Mouse (Mus musculus) hindbrain, embryonic 12.5 days (tissue): ENCODE measurements around the gene 1700015F17Rik. TPM values are rescaled to one million over a fixed set of nuclear protein-coding genes. Genes with fewer than 3 reads are reported as not detected.

Source experiments
- ATAC-seq: fragments of 200-750 bp; cut with Nextera tagmentation; 2 replicates; pipeline ENCODE4 v1.8.0; 2017; ENCODE audit warnings: moderate TSS enrichment; ENCODE audit not compliant: low FRiP score
- H3K27ac ChIP-seq: fragments of 300-500 bp; sonication (generic); 2 replicates; pipeline ENCODE4 v1.5.1; 2016; ENCODE audit warnings: mild to moderate bottlenecking
- H3K27me3 ChIP-seq: fragments of 300-500 bp; sonication (generic); 2 replicates; pipeline ENCODE4 v1.6.1; 2016; ENCODE audit warnings: mild to moderate bottlenecking
- H3K36me3 ChIP-seq: fragments of 300-500 bp; sonication (generic); 2 replicates; pipeline ENCODE4 v1.6.1; 2016; ENCODE audit warnings: mild to moderate bottlenecking
- H3K4me1 ChIP-seq: fragments of 300-500 bp; sonication (generic); 2 replicates; pipeline ENCODE4 v1.6.1; 2016
- H3K4me2 ChIP-seq: fragments of 300-500 bp; sonication (generic); replicated peaks from 2 replicates; pipeline ENCODE4 v1.6.1; 2016; ENCODE audit warnings: mild to moderate bottlenecking
- H3K4me3 ChIP-seq: fragments of 300-500 bp; sonication (generic); 2 replicates; pipeline ENCODE4 v1.5.1; 2016; ENCODE audit warnings: mild to moderate bottlenecking
- H3K9ac ChIP-seq: fragments of 300-500 bp; sonication (generic); 2 replicates; pipeline ENCODE4 v1.6.1; 2016; ENCODE audit warnings: mild to moderate bottlenecking, moderate library complexity
- H3K9me3 ChIP-seq: fragments of 300-500 bp; sonication (generic); replicated peaks from 2 replicates; pipeline ENCODE4 v1.6.1; 2016; ENCODE audit warnings: mild to moderate bottlenecking
- WGBS: fragments of 180-500 bp; shearing (Covaris S2); methylation state at CpG from one replicate; pipeline ENCODE4 v1.1.7; 2016; 5-methylcytosine and 5-hydroxymethylcytosine counted together
- polyA plus RNA-seq: library from polyadenylated mRNA; unstranded; fragments of >200 nt; fragmentation: Nextera tagmentation; extraction: Ambion mirVana; gene quantifications from 2 replicates; pipeline ENCODE4 v1.2.1, GENCODE M21; 2016

1700015F17Rik gene
- polyA plus RNA-seq, 1 experiment from 2014 or later, result not detected

- ATAC-seq, result no peak
- H3K9me3 ChIP-seq, result no peaks in the 10 kb centered on the region
Measured at GRCm38 (mm10) chr5:5419992-5420455, 58.9 kb downstream of the 1700015F17Rik start, which contains the start of gene Cdk14. TSS of gene Cdk14 (minus strand) at chr5:5420312.

GRCm38 (mm10) chr5:5419253-5419652 lies 59.7 kb downstream of the 1700015F17Rik start:
- 67% methylated on average over 1 of the region's 1 CpGs for WGBS
- H3K36me3 ChIP-seq, result no peaks in the 10 kb centered on the region
- H3K9me3 ChIP-seq, result no peaks in the 10 kb centered on the region
- H3K27me3 ChIP-seq, result no peaks in the 10 kb centered on the region
- H3K4me2 ChIP-seq, result no peak overlapping the region
- no peak for ATAC-seq
- no peak overlapping the region for H3K9ac ChIP-seq
- no peaks in the 10 kb centered on the region for H3K4me1 ChIP-seq
- no peak overlapping the region for H3K4me3 ChIP-seq
- no peak overlapping the region for H3K27ac ChIP-seq

More at GRCm38 (mm10) chr5:5419992-5420455, 58.9 kb downstream of the 1700015F17Rik start, which contains the start of gene Cdk14:
- Histone ChIP-seq H3K4me3 (no peak within 1 kb of the TSS), H3K27ac (no peak within 1 kb of the TSS), H3K4me2 (no peak within 1 kb of the TSS), H3K27me3 (no peaks in the 10 kb centered on the region), H3K9ac (no peak within 1 kb of the TSS), H3K36me3 (no peaks in the 10 kb centered on the region), H3K4me1 (no peaks in the 10 kb centered on the region)
- WGBS, result 84% methylated on average over 9 of the region's 9 CpGs

GRCm38 (mm10) chr5:5414835-5415234 lies 64.1 kb downstream of the 1700015F17Rik start:
- Histone ChIP-seq H3K36me3 (no peaks in the 10 kb centered on the region), H3K9ac (no peak overlapping the region), H3K27me3 (no peaks in the 10 kb centered on the region), H3K4me3 (no peak overlapping the region), H3K4me2 (no peak overlapping the region), H3K4me1 (no peaks in the 10 kb centered on the region), H3K27ac (no peak overlapping the region), H3K9me3 (no peaks in the 10 kb centered on the region)
- no peak for ATAC-seq
- 78% methylated on average over 3 of the region's 3 CpGs for WGBS

- Histone ChIP-seq H3K36me3 (no peaks in the 10 kb centered on the region), H3K4me3 (no peak overlapping the region), H3K4me1 (no peaks in the 10 kb centered on the region), H3K9me3 (no peaks in the 10 kb centered on the region), H3K27ac (no peak overlapping the region), H3K27me3 (no peaks in the 10 kb centered on the region), H3K9ac (no peak overlapping the region), H3K4me2 (no peak overlapping the region)
- 94% methylated on average over 2 of the region's 2 CpGs for WGBS
- ATAC-seq, result no peak
Measured at GRCm38 (mm10) chr5:5411886-5412285, 67.1 kb downstream of the 1700015F17Rik start.

GRCm38 (mm10) chr5:5401986-5402385 lies 77.0 kb downstream of the 1700015F17Rik start:
- Histone ChIP-seq H3K27ac (no peak overlapping the region), H3K4me2 (no peak overlapping the region), H3K36me3 (no peaks in the 10 kb centered on the region), H3K4me3 (no peak overlapping the region), H3K9me3 (no peaks in the 10 kb centered on the region), H3K9ac (no peak overlapping the region), H3K27me3 (no peaks in the 10 kb centered on the region), H3K4me1 (no peaks in the 10 kb centered on the region)
- 79% methylated on average over 4 of the region's 4 CpGs for WGBS
- no peak for ATAC-seq

GRCm38 (mm10) chr5:5392786-5393185 lies 86.2 kb downstream of the 1700015F17Rik start:
- Histone ChIP-seq H3K4me2 (no peak overlapping the region), H3K9me3 (no peaks in the 10 kb centered on the region), H3K4me1 (no peaks in the 10 kb centered on the region), H3K4me3 (no peak overlapping the region), H3K27ac (no peak overlapping the region), H3K36me3 (no peaks in the 10 kb centered on the region), H3K9ac (no peak overlapping the region), H3K27me3 (no peaks in the 10 kb centered on the region)
- no peak for ATAC-seq
- 52% methylated on average over 3 of the region's 3 CpGs for WGBS

Other genes starting within 250 kb of the 1700015F17Rik start
- 43.8 and 46.3 TPM in 2 replicates for gene Cdk14, start 58.8 kb downstream of the 1700015F17Rik start, polyA plus RNA-seq
- gene Cldn12, start 35.8 kb upstream of the 1700015F17Rik start, polyA plus RNA-seq, result 26.6 and 28.7 TPM in 2 replicates
- gene Gtpbp10, start 80.4 kb upstream of the 1700015F17Rik start, polyA plus RNA-seq, result 30.0 and 34.3 TPM in 2 replicates
- 5.4 and 7.2 TPM in 2 replicates for gene Gm8773, start 94.7 kb upstream of the 1700015F17Rik start, polyA plus RNA-seq
- gene Cfap69, start 185.1 kb upstream of the 1700015F17Rik start, polyA plus RNA-seq, result 9.1 and 11.5 TPM in 2 replicates
- 5.7 and 6.3 TPM in 2 replicates for gene Steap2, start 215.4 kb upstream of the 1700015F17Rik start, polyA plus RNA-seq